Mouse (Mus musculus) NIH3T3 (cell line): ENCODE results near the gene Gm45021.

Experiments
- DNase-seq: peaks from one replicate; pipeline ENCODE4 v3.0.0-alpha.2; 2012; ENCODE audit warnings: low read depth

The Gm45021 gene

GRCm38 (mm10) chr6:48572572-48573061, 16.8 kb upstream of the Gm45021 start, which contains the start of gene Rarres2:
Gene Rarres2, minus strand, starts transcription at chr6:48572789.
- peak; percentile 51 for DNase-seq

DNA sequence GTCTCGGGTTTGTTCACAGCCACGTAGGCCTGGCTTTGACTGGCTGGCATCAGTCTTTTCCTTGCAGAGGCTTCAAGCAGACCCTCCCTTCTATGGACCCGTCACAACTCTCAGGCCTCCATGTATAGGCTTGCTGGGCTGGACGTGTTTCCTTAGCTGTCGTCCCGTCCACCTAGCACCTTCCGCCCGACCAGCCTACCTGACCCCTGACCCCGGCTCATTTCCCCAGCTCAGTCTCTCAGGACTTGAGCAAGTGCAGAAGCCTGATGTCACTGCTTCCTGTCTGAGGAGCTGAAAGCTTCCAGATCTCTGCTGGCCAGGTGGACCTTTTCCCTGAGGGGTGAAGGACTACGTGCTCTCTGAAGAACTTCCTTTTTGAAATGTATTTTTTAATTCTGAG, 16.1 kb upstream of the Gm45021 start:
- DNase-seq, result no peak

GRCm38 (mm10) chr6:48573981-48574380, 15.4 kb upstream of the Gm45021 start:
- no peak for DNase-seq

GRCm38 (mm10) chr6:48578736-48579135, 10.7 kb upstream of the Gm45021 start:
- DNase-seq, result peak; percentile 30

- peak; percentile 73 for DNase-seq
Observed at GRCm38 (mm10) chr6:48579215-48579648, 10.2 kb upstream of the Gm45021 start.

DNA sequence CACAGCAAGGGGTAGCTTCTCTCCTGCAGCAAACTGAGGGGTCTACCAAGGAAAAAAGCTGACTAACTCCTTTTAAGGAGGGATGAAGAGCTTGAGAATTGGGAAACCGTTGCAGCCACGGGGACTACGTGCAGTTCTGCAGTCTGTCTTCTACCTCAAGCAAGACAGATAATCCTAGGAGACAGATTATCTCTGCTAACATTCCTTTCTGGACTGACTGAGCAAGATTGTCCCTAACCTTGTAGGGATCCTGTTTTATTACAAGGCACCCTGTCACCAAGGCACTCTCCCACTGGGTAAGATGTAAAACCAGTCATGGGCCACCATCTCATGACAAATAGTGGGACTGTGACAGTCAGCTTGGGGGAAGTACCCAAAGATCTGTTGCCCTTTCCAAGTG, 8.2 kb upstream of the Gm45021 start:
- no peak for DNase-seq

GRCm38 (mm10) chr6:48582037-48582436, 7.4 kb upstream of the Gm45021 start:
- peak; percentile 87 for DNase-seq

GRCm38 (mm10) chr6:48591221-48591845, 1.9 kb downstream of the Gm45021 start:
- no peak for DNase-seq

- no peak for DNase-seq
Observed at GRCm38 (mm10) chr6:48591871-48592270, 2.5 kb downstream of the Gm45021 start.

GRCm38 (mm10) chr6:48593158-48594042, 4.0 kb downstream of the Gm45021 start, which contains the start of the genes Repin1 and Gm44965:
Gene Repin1, plus strand, starts transcription at chr6:48593883.
Gene Gm44965, plus strand, starts transcription at chr6:48593941.
- DNase-seq, result peak; percentile 96

DNA sequence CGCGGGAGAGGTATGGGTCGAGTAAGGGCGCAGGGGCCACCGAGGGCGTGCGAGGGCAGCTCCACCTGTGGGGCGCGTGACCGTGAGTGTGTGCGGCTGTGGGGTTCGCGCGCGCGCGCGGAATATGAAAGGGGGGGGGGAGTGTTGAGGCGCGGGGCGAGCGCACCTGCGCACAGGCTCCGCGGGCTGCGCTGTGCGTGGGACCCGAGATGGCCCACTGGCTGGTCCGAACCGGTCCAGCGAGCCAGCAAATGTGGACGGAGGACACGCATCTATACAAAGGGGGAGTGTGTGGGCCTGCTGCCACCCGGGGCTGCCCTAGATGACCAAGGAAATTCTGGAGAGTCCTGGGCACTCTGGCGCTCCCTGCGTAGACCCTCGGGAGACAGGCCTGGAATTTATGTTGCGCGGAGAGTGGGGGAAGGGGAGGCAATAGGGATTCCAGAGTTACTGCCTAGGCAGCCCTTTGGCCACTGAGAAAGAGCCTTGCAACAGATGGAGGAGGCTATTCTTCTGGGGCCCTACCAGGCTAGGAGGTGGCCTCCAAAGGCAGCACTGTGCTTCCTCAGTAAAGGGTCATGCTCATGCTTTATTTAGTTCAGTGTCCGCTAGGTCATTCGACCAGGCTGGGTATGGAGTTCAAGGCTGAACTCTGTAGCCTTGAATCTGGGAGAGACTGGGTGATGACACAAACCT, 4.8 kb downstream of the Gm45021 start:
- peak; percentile 74 for DNase-seq

GRCm38 (mm10) chr6:48595278-48595677, 5.9 kb downstream of the Gm45021 start:
- DNase-seq, result peak; percentile 32

DNA sequence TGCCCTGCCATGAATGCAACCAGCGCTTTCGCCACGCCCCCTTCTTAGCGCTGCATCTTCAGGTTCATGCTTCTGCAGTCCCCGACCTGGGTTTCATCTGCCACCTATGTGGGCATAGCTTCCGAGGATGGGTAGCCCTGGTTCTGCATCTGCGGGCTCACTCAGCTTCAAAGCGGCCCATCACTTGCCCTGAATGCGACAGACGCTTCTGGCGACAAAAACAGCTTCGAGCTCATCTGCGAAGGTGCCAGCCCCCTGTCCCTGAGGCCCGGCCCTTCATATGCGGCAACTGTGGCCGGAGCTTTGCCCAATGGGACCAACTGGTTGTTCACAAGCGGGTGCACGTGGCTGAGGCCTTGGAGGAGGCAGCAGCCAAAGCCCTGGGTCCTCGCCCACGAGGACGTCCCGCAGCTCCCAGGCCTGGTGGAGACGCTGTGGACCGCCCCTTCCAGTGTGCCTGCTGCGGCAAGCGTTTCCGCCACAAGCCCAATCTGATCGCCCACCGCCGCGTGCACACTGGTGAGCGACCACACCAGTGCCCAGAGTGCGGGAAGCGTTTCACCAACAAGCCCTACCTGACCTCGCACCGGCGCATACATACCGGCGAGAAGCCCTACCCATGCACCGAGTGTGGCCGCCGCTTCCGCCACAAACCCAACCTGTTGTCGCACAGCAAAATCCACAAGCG, 7.3 kb downstream of the Gm45021 start:
- DNase-seq, result no peak

- DNase-seq, result no peak
Observed at GRCm38 (mm10) chr6:48597233-48597625, 7.8 kb downstream of the Gm45021 start.

DNA sequence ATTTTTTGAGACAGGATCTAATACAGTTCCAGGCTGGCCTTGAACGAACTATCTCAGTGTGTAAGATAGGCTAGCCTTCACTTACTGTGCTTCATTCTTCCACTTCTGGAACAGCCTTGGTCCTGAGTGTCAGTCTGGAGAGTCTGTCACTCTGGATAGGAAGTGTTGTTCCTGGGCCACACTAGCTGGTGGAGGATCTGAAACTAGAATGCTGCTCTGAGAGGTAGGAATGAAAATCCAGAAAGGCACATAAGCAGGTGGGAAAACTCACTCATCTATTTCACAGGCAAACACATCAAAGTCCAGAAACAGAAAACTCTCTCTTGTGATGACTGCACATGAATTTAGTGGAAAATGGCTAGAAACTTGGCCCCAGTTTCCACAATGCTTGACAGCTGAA, 11.2 kb downstream of the Gm45021 start:
- no peak for DNase-seq

DNA sequence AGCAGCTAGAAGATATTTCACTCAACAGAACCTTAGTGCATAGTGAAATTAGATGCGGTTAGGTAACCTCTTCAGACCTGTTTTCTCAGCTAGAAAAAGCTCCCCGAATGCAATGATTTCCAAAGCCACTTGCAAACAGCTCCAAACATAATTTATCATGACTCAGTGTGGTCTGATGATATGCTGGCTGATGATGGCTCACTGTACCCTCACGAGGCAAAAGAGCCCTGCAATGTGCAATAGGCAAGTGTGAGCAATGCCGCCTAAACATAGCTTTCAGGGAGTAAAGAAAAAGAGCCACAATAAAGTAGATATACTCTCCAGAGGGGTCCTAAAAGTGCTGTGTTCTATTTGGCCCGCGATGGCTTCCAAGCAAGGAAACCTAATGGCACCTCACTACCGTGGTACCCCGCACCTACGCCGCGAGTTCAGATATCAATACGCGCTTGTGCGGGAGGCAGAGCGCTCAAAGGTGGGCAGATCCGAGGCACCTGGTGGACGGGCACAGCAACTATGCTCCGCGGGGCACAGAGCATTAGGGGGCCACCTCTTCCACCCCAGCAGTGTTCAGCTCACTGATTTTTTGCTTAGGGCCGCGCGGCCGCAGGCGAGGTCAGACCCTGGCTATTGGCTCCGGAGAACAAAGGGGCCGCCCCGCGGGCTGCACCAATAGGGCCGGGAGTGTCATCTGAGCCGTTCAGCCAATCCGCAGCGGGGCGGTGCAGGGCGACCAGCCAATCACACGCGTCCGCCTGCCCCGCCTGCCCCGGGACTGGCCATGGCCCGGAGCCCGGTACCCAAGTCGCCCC, 12.1 kb downstream of the Gm45021 start, which contains the start of gene Zfp775:
Gene Zfp775 (plus strand): TSS at position 793 of the 809 bp plus-strand sequence.
- peak; percentile 97 for DNase-seq

DNA sequence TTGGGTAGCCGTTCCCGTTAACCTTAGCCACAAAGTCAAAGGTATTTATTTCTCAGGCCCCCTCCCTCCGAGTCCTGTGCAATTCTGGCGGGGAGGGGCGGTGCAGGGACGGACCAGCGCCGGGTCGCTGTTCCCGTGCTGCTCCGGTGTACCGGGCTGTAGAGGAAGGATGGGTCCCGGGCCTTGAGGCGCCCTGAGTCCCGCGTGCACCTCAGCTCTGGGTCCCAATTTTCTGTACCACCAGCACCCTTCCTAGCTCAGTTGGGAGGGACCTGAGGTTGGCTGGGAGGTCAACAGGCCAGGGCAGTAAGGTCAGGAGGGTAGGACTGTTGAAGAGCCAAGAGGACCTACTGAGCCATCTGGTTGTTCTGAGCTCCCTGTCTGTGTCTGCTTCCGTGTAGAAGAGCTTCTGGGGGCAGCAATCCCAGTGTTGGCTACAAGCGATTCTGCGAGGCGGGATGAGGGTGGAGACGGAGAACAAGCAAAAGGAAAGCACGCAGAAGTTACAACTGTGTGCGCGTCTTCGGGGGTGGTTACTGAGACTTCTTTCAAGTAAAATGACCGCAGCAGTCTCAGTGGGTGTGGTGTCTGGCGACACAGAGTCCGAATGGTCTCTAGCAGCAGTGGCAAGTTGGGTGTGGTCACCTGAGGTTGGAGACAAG, 12.8 kb downstream of the Gm45021 start:
- peak; percentile 68 for DNase-seq

DNA sequence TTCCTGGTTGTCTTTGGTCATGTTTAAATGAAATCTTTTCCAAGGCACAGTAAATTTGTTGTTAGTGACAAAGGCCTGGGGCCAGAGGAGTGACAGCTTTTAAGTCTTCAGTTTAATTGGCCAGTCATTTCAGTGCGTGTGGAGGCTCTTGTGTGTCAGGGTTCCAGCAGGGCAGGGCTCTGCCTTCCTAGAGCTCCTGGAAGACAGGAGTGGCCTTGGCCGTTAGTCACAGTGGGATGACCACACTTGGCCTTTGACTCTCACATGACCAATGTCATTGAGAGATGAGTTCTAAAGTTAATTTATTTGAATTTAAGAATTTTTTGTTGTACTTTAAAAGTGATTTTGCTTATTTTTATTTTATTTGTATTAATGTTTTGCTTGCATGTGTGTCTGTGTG, 18.7 kb downstream of the Gm45021 start:
- no peak for DNase-seq

DNA sequence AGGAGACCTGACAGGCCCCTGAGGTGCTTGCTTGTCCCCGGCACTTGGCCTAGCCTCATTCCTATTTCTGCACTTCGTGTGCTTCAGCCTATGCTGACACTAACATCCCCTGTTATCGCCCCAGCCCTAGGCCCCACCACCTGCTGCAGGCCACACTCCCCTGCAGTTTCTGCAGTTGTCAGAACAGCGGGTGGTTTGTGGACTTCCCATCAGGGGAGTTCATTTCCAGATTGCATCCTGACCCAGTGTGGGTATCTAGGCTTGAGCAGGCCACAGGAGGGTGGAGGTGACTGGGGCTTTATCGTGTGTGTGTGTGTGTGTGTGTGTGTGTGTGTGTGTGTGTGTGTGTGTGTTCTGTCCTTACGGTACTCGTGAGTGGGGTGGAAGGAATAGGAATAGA, 20.1 kb downstream of the Gm45021 start:
- no peak for DNase-seq

DNA sequence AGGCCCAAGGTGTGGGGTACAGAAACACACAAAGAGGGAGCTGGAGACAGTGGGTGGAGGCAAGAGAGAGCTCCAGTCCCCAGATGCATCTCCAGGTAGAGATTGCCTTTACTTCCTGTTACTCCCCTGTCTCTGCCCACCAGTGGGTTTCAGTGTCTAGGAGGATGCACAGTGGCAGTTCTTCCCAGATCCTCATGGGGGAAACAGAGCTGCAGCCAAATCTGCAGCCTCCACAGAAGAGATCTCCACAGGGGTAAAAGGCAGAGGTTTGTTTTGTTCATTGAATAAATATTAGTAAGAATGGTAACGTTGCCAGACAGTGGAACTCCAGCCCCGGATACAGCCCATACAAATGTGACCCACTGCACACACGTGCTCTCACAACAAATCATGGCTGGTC, 21.2 kb downstream of the Gm45021 start:
- no peak for DNase-seq
